Mouse (Mus musculus) cerebellum, adult 2 months (tissue): ENCODE measurements at regions not wholly inside any gene's neighbourhood (a gene's known extent, or its start where the extent isn't known, plus 50 kb on each side); places are given as distances from the start of the nearest gene placed in this dataset.

ENCODE experiments used
- DNase-seq, 2 experiments: peaks; one replicate each; pipeline ENCODE4 v3.0.0; 2021
- H3K27ac ChIP-seq: fragments of 200-500 bp; 2 replicates; pipeline ENCODE4 v1.5.1; 2012; ENCODE audit warnings: low read length, control low read depth, inconsistent platforms; ENCODE audit not compliant: insufficient read depth
- H3K27me3 ChIP-seq: fragments of 200-500 bp; 2 replicates; pipeline ENCODE4 v1.6.1; 2012; ENCODE audit warnings: inconsistent platforms, mild to moderate bottlenecking, low read length, moderate library complexity; ENCODE audit not compliant: control insufficient read depth, insufficient read depth
- H3K4me1 ChIP-seq: fragments of 200-500 bp; 2 replicates; pipeline ENCODE4 v1.6.1; 2011; ENCODE audit warnings: low read length; ENCODE audit not compliant: control insufficient read depth, insufficient read depth
- H3K4me3 ChIP-seq: fragments of 200-500 bp; replicated peaks from 2 replicates; pipeline ENCODE3; 2011; ENCODE audit warnings: mild to moderate bottlenecking, low read depth, low read length, control low read depth; ENCODE audit not compliant: insufficient read depth
- CTCF ChIP-seq: fragments of 200-500 bp; IDR thresholded peaks from 2 replicates; pipeline ENCODE4 v1.5.1; 2011; ENCODE audit warnings: low read depth, mild to moderate bottlenecking, control low read depth, low read length, moderate library complexity, borderline replicate concordance; ENCODE audit not compliant: insufficient read depth
- POLR2A ChIP-seq: fragments of 200-500 bp; IDR thresholded peaks from 2 replicates; pipeline ENCODE4 v1.6.1; 2011; ENCODE audit warnings: low read length, control low read depth, borderline replicate concordance; ENCODE audit not compliant: insufficient read depth
- WGBS: fragments of 180-500 bp; shearing (Covaris S2); methylation state at CpG from one replicate; pipeline ENCODE4 v1.1.7; 2018; 5-methylcytosine and 5-hydroxymethylcytosine counted together

DNA sequence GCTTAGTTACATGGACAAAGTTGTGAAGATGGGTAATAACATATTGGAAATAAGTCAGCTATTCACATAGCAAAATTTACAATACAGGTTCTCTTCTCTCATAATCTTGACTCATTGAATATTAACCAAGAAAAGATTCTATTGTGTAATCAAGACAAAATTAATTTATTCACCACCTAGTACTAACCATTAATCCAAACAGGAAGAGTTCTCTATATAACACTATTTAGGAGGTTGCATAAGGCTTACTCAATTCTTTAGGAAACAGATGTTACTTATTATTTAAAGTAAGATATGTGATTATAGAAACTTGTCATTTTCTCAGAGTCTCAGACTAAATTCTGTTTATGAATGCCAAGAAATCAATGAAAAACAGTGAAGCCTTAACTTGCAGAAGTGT lies 600.4 kb upstream of the Tusc1 start:
- Histone ChIP-seq H3K27me3 (no peaks in the 10 kb centered on the region), H3K4me3 (no peak overlapping the region), H3K27ac (no peak overlapping the region), H3K4me1 (no peaks in the 10 kb centered on the region)
- no peak for DNase-seq
- no peak for TF ChIP-seq CTCF

DNA sequence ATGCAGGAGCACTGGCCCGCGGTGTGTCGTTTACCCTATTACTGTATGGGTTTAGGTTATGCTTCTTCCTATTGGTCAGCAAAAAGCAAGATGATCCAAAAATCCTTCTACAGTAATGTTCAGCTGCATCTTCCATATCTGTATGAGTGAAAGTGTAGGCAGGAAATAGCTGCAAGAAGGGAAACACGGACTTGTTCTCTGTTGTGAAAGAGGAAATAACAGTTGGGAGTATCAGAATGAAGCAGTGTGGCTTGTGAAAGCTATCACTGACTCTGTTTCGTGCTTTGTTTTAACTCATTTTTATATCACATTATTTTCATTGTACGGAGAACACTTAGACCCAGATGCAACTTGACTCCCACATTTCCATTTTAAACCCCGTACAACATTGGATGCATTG lies 591.8 kb upstream of the Tusc1 start:
- DNase-seq, result no peak
- Histone ChIP-seq H3K4me3 (no peak overlapping the region), H3K27me3 (no peaks in the 10 kb centered on the region), H3K27ac (no peak overlapping the region), H3K4me1 (no peaks in the 10 kb centered on the region)
- TF ChIP-seq POLR2A (no peak), CTCF (no peak)
- WGBS, result 94% methylated on average over 7 of the region's 7 CpGs

DNA sequence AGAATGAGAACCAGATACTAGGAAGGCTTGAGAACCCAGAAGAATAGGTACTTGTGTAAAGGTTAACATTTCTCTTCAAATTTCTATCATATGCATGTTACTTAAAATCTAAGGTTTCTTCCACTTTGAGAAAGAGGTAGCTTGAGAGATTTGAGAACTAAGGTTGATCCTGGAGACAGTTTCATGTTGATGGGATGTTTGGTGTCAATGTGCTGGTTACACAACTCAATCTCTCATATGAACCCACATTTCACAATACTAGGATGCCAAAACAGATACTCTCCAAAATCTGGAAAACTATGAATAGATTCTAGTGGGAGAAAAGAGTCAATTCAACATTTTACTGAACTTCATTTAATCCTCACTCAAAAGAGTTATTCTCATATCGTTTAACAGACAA lies 589.1 kb upstream of the Tusc1 start:
- 93% methylated on average over 1 of the region's 1 CpGs for WGBS

DNA sequence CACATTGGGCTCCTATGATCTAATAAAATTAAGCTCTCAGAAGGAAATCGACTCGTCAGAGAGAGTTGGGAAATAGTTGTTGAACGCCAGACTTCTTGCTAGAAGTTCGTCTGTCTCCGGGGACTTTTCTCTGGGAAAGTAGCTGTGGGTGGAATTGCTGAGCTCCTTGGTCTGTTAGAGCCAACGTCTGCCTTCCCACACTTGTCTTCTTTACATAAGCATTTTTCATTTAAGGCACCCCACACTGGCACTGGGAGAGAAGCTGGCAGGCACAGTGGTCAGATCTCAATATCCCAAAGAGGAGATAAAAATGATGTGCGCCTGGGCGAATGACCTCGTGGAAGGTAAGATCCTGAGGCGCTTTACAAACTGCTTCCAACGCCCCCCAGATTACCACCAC lies 551.3 kb upstream of the Tusc1 start:
- DNase-seq, result no peak
- TF ChIP-seq CTCF (no peak), POLR2A (no peak)
- Histone ChIP-seq H3K27me3 (no peaks in the 10 kb centered on the region), H3K27ac (no peak overlapping the region), H3K4me1 (no peaks in the 10 kb centered on the region), H3K4me3 (no peak overlapping the region)
- 87% methylated on average over 11 of the region's 11 CpGs for WGBS

More for the DNA sequence above, 589.1 kb upstream of the Tusc1 start:
- H3K27ac ChIP-seq, result no peak overlapping the region
- no peaks in the 10 kb centered on the region for H3K4me1 ChIP-seq
- H3K27me3 ChIP-seq, result no peaks in the 10 kb centered on the region
- no peak overlapping the region for H3K4me3 ChIP-seq
- DNase-seq, result no peak
- TF ChIP-seq POLR2A (no peak), CTCF (no peak)

DNA sequence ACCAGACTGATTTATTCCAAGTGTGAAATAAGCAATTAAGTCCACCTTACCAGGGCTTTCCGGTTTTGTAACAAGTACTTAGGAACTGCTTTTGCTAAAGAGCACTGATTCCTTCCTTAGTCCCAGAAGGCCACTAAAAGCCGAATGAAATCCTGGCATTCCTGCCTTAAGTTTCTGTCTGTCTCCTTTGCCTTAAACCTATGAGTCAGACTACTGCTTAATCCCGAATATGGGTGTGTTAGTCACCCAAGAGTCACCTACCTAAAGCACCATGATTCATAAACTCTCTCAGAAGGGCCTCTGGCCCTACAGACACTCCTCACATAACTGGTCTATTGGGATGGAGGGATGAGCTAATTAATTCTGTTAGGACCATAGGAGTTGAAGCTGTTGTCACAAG lies 546.0 kb upstream of the Tusc1 start:
- WGBS, result 73% methylated on average over 3 of the region's 3 CpGs
- H3K27me3 ChIP-seq, result no peaks in the 10 kb centered on the region
- DNase-seq, result no peak
- TF ChIP-seq CTCF, result no peak
- no peak overlapping the region for H3K27ac ChIP-seq
- no peaks in the 10 kb centered on the region for H3K4me1 ChIP-seq
- H3K4me3 ChIP-seq, result no peak overlapping the region

DNA sequence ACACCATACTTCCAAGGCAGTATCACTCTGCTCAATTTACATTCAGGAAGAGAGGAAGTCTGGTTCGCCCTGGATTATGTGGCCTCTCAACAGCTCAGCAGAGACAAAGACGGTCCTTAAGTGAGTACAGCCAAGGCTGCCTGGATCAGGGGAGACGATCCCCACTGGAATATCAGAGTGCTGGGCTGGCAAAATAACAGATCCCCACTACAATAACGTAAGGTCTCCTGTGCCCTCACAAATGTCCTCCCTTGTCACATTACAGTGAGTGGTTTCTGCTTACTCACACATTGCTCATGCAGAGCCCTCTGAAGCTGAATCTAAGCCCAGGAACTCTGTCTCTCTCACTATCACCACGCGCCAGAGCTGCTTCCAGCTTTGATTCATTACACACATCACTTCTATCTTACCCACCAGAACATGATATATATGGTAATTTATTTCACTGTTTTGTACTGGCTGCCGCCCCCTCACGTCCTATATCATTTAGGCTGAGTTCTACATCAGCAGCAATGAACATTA lies 544.1 kb upstream of the Tusc1 start:
- 61% methylated on average over 8 of the region's 8 CpGs for WGBS
- no peak for TF ChIP-seq CTCF
- no peak for TF ChIP-seq POLR2A
- Histone ChIP-seq H3K4me1 (no peaks in the 10 kb centered on the region), H3K27ac (no peak overlapping the region), H3K4me3 (no peak overlapping the region), H3K27me3 (no peaks in the 10 kb centered on the region)
- DNase-seq, result no peak

DNA sequence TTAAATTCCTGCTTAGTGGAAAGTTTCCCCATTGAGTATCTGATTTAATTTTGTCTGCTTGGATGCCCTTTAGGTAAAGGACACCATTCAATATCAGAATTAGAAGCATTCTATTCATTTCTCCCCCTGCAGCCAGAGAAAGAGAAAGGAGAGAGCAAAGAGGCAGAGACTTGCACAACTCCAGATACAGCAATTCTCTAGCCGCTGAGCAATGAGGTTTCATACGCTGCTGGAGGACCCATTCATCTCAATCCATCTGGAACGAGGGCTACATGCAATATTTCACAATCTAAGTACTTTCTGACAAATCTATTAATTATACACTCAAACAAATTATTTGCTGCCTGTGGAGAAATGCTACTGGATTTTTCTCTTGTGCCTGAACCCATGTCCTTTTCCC lies 538.0 kb upstream of the Tusc1 start:
- Histone ChIP-seq H3K4me1 (no peaks in the 10 kb centered on the region), H3K4me3 (no peak overlapping the region), H3K27ac (no peak overlapping the region), H3K27me3 (no peaks in the 10 kb centered on the region)
- WGBS, result 45% methylated on average over 3 of the region's 3 CpGs
- no peak for DNase-seq
- TF ChIP-seq CTCF (no peak), POLR2A (no peak)

DNA sequence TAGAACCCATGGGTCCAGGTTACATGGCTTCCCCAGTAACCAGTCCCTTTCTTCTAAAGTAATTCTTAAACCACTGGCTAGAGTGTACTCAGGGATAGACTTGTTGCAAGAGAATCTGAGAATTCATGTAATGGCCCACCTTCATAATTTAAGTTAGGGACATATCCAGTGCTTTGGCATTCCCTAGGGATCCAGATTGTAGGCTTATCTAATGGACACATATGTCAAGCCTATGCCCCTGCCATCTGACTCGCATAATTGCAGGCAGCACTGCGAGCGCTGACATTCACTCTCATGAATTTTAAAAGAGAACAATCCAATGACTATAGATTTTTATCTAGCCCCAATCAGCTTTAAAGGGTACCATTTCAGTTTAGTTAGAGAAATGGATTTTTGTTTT lies 518.1 kb upstream of the Tusc1 start:
- DNase-seq, result no peak
- H3K27me3 ChIP-seq, result no peaks in the 10 kb centered on the region

More for the DNA sequence above, 518.1 kb upstream of the Tusc1 start:
- Histone ChIP-seq H3K4me3 (no peak overlapping the region), H3K27ac (no peak overlapping the region), H3K4me1 (no peaks in the 10 kb centered on the region)
- TF ChIP-seq CTCF (no peak), POLR2A (no peak)
- WGBS, result 77% methylated on average over 3 of the region's 3 CpGs
